In the genomic region with DNA sequence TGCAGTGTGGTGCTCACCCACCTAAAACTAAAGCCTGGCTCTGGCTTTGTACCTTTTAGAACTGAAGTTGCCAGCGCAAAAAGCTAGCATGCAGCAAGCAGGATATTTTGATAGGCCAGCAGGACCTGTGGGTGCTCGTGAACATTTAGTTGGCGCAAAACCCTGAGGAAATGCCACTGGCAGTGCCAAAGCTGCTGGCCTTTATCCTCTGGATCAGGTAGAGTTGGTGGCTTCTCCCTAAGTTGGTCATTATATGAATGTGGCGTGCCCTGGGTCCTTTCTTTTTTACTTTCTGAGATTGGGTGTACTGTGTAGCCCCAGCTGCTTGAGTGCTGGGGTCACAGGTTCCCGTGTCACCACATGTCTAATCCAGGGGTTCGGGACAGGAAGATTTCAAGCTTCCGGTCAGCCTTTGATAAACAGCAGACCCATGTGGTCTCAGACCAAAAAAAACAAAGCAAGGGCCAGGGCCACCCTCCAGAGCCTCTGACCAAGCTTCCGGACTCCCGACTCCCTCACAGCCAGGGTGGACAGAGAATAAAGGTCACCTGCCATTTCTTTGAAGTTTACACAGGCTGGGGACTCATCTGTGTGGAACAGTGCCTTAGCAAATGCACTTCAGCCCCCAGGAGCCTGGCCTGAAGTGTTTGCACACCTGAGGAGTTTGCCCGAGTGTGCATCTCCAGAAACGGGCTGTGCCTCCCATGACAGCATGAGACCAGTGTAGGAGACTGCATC, we compare ENCODE assay signal across 13 mouse cellular contexts. TPM values are rescaled to one million over a fixed set of nuclear protein-coding genes. Genes with fewer than 3 reads are reported as not detected.
DNase-seq lines count a peak whose midpoint lies in the region; ATAC-seq and TF ChIP-seq lines count a peak whose summit lies in the region.
"Had no signal": no experiment of that assay in that cellular context is flagged by ENCODE, and none has a peak within 500 bp of the region (broad histone marks: within the 10 kb centered on the region; RNA-seq: fewer than 3 reads in every experiment).

No protein-coding gene starts in this region.

- H3K36me3 ChIP-seq in heart, embryonic 11.5 days (ENCODE audit: control insufficient read depth, insufficient read depth, low read length), result peaks cover 31% of the 10 kb centered on the region
- peaks cover 44% of the 10 kb centered on the region for H3K36me3 ChIP-seq in lung, embryonic 14.5 days (ENCODE audit: insufficient read depth)
- peaks cover 11% of the 10 kb centered on the region for H3K36me3 ChIP-seq in liver, embryonic 16.5 days (ENCODE audit: control insufficient read depth, insufficient read depth)

- H3K9ac ChIP-seq in heart, embryonic 11.5 days (ENCODE audit: low read depth, low read length), result 0 out of 2 replicates have a peak overlapping the region, but pooled peaks have one; percentile 28
- H3K9ac ChIP-seq in lung, embryonic 14.5 days, result 0 out of 2 replicates have a peak overlapping the region, but pooled peaks have one; percentile 11
- H3K9ac ChIP-seq in liver, embryonic 16.5 days (ENCODE audit: low read depth, low read length), result no peak overlapping the region
- H3K9ac ChIP-seq: midbrain, embryonic 13.5 days had no signal

- no peak overlapping the region for H3K27ac ChIP-seq in heart, embryonic 11.5 days (ENCODE audit: low read depth, low read length)
- H3K27ac ChIP-seq in lung, embryonic 14.5 days (ENCODE audit: low read depth), result no peak overlapping the region
- H3K27ac ChIP-seq in liver, embryonic 16.5 days (ENCODE audit: low read length), result peak overlapping the region; percentile 29; the same call in 1 of the 2 replicates
- no peak overlapping the region for H3K27ac ChIP-seq in cerebellum, adult 2 months (ENCODE audit: insufficient read depth, low read length)
- H3K27ac ChIP-seq: midbrain, embryonic 13.5 days had no signal

- H3K4me3 ChIP-seq in heart, embryonic 11.5 days (ENCODE audit: low read depth, low read length), result no peak overlapping the region
- no peak overlapping the region for H3K4me3 ChIP-seq in lung, embryonic 14.5 days (ENCODE audit: low read depth, low read length)
- no peak overlapping the region for H3K4me3 ChIP-seq in liver, embryonic 16.5 days (ENCODE audit: low read depth, low read length)
- H3K4me3 ChIP-seq in cerebellum, adult 2 months (replicated peaks; ENCODE audit: insufficient read depth, low read depth, low read length), result no peak overlapping the region
- H3K4me3 ChIP-seq: erythroblast, embryonic 14.5 days; midbrain, embryonic 13.5 days had no signal

- TF ChIP-seq POLR2A in cerebellum, adult 2 months (IDR thresholded peaks at IDR 0.05; ENCODE audit: borderline replicate concordance, insufficient read depth, low read length), result no peak

- peaks cover 8% of the 10 kb centered on the region for H3K4me1 ChIP-seq in heart, embryonic 11.5 days (ENCODE audit: control insufficient read depth, insufficient read depth, low read length)
- H3K4me1 ChIP-seq in lung, embryonic 14.5 days (ENCODE audit: insufficient read depth), result 0 out of 2 replicates have a peak, but pooled peaks cover 6% of the 10 kb centered on the region
- H3K4me1 ChIP-seq in liver, embryonic 16.5 days (ENCODE audit: control insufficient read depth, low read depth, low read length), result peaks cover 5% of the 10 kb centered on the region; the same call in 1 of the 2 replicates
- H3K4me1 ChIP-seq in cerebellum, adult 2 months (ENCODE audit: control insufficient read depth, insufficient read depth, low read length), result no peaks in the 10 kb centered on the region

- no peaks in the 10 kb centered on the region for H3K27me3 ChIP-seq in heart, embryonic 11.5 days (ENCODE audit: control insufficient read depth, insufficient read depth, low read length)
- no peaks in the 10 kb centered on the region for H3K27me3 ChIP-seq in lung, embryonic 14.5 days (ENCODE audit: insufficient read depth, low read length)
- no peaks in the 10 kb centered on the region for H3K27me3 ChIP-seq in liver, embryonic 16.5 days (ENCODE audit: control insufficient read depth, insufficient read depth, low read depth, low read length)
- H3K27me3 ChIP-seq in cerebellum, adult 2 months (ENCODE audit: control insufficient read depth, insufficient read depth, low read length), result no peaks in the 10 kb centered on the region
- H3K27me3 ChIP-seq: midbrain, embryonic 13.5 days had no signal

- DNase-seq in heart, postnatal 4 days, result no peak
- peak; percentile 43 for DNase-seq in lung, embryonic 14.5 days
- no peak for DNase-seq in lung, postnatal 14 days
- DNase-seq in cerebellum, adult 2 months, result no peak
- DNase-seq in thymus, postnatal 0 days (ENCODE audit: low spot score), result no peak
- DNase-seq: B cell, adult 2 months; gastrocnemius, postnatal 25 days; heart, postnatal 10 days; right cerebral cortex, postnatal 4 days had no signal

- H3K4me2 ChIP-seq in heart, embryonic 11.5 days, result no peak overlapping the region
- no peak overlapping the region for H3K4me2 ChIP-seq in lung, embryonic 14.5 days
- H3K4me2 ChIP-seq in liver, embryonic 16.5 days (ENCODE audit: low read depth, low read length), result 0 out of 2 replicates have a peak overlapping the region, but pooled peaks have one; percentile 1
- H3K4me2 ChIP-seq: midbrain, embryonic 13.5 days had no signal

- no peaks in the 10 kb centered on the region for H3K9me3 ChIP-seq in heart, embryonic 11.5 days (replicated peaks; ENCODE audit: control insufficient read depth, low read length)
- H3K9me3 ChIP-seq in lung, embryonic 14.5 days (ENCODE audit: low read depth, low read length), result no peaks in the 10 kb centered on the region
- H3K9me3 ChIP-seq in liver, embryonic 16.5 days (replicated peaks; ENCODE audit: control insufficient read depth, low read length), result no peaks in the 10 kb centered on the region
- H3K9me3 ChIP-seq: midbrain, embryonic 13.5 days had no signal

- no peak for TF ChIP-seq CTCF in lung, embryonic 14.5 days (IDR thresholded peaks at IDR 0.05; ENCODE audit: low read depth)
- no peak for TF ChIP-seq CTCF in cerebellum, adult 2 months (IDR thresholded peaks at IDR 0.05; ENCODE audit: borderline replicate concordance, insufficient read depth, low read depth, low read length)

- 60% methylated on average over 11 of the region's 11 CpGs for WGBS in heart, embryonic 11.5 days (ENCODE audit: insufficient replicate concordance)
- WGBS in lung, embryonic 14.5 days, result 39% methylated on average over 11 of the region's 11 CpGs
- 58% methylated on average over 11 of the region's 11 CpGs for WGBS in liver, embryonic 16.5 days (ENCODE audit: insufficient replicate concordance)
- WGBS in cerebellum, adult 2 months, result 80% methylated on average over 11 of the region's 11 CpGs

- ATAC-seq in heart, embryonic 11.5 days (replicated peaks; ENCODE audit: insufficient number of reproducible peaks, low FRiP score, low TSS enrichment), result 0 out of 2 replicates have a peak, but pooled peaks have one; percentile 32
- peak; percentile 49 for ATAC-seq in lung, embryonic 14.5 days (ENCODE audit: insufficient read depth)
- ATAC-seq in liver, embryonic 16.5 days (ENCODE audit: low read depth), result peak; percentile 78
- ATAC-seq: midbrain, embryonic 13.5 days had no signal

RNA-seq across cellular contexts. Expression of a gene that starts 22.1 kb away (rescaled TPM):
- 25.4 and 31.5 TPM in 2 replicates for polyA plus RNA-seq in heart, embryonic 11.5 days (2014; fragmentation: Nextera tagmentation; extraction: Ambion mirVana)
- total RNA-seq in heart, postnatal 4 days (2021), result 10 to 100 TPM; 12.8 to 12.9 TPM
- 30.4 and 32.4 TPM in 2 replicates for polyA plus RNA-seq in lung, embryonic 14.5 days (2014; fragmentation: Nextera tagmentation; extraction: Ambion mirVana)
- polyA plus RNA-seq in liver, embryonic 16.5 days (2015; fragmentation: Nextera tagmentation; extraction: Ambion mirVana), result 9.7 and 10.8 TPM in 2 replicates
- 16.9 and 19.2 TPM in 2 replicates for polyA plus RNA-seq in cerebellum, adult 2 months (2012; rRNA removed)
- polyA plus RNA-seq in thymus, postnatal 0 days (2015; fragmentation: Nextera tagmentation; extraction: Ambion mirVana), result 13.1 and 13.9 TPM in 2 replicates

RNA-seq across cellular contexts. Expression of a gene that starts 22.3 kb away (rescaled TPM):
- 27.9 and 30.4 TPM in 2 replicates for polyA plus RNA-seq in heart, embryonic 11.5 days (2014; fragmentation: Nextera tagmentation; extraction: Ambion mirVana)
- 10 to 100 TPM; 14.8 to 18.2 TPM for total RNA-seq in heart, postnatal 4 days (2021)
- polyA plus RNA-seq in lung, embryonic 14.5 days (2014; fragmentation: Nextera tagmentation; extraction: Ambion mirVana), result 48.4 and 49.2 TPM in 2 replicates
- 26.1 and 27.0 TPM in 2 replicates for polyA plus RNA-seq in liver, embryonic 16.5 days (2015; fragmentation: Nextera tagmentation; extraction: Ambion mirVana)
- 37.1 and 38.8 TPM in 2 replicates for polyA plus RNA-seq in cerebellum, adult 2 months (2012; rRNA removed)
- 23.0 and 23.6 TPM in 2 replicates for polyA plus RNA-seq in thymus, postnatal 0 days (2015; fragmentation: Nextera tagmentation; extraction: Ambion mirVana)

RNA-seq across cellular contexts. Expression of a gene that starts 41.3 kb away (rescaled TPM):
- polyA plus RNA-seq in heart, embryonic 11.5 days (2014; fragmentation: Nextera tagmentation; extraction: Ambion mirVana), result 43.0 and 54.7 TPM in 2 replicates
- 10 to 100 TPM; 74.3 to 76.3 TPM for total RNA-seq in heart, postnatal 4 days (2021)
- polyA plus RNA-seq in lung, embryonic 14.5 days (2014; fragmentation: Nextera tagmentation; extraction: Ambion mirVana), result 56.3 and 59.3 TPM in 2 replicates
- 16.9 and 21.2 TPM in 2 replicates for polyA plus RNA-seq in liver, embryonic 16.5 days (2015; fragmentation: Nextera tagmentation; extraction: Ambion mirVana)
- polyA plus RNA-seq in cerebellum, adult 2 months (2012; rRNA removed), result 62.9 and 63.9 TPM in 2 replicates
- polyA plus RNA-seq in thymus, postnatal 0 days (2015; fragmentation: Nextera tagmentation; extraction: Ambion mirVana), result 29.4 and 29.7 TPM in 2 replicates

RNA-seq across cellular contexts. Expression of a gene that starts 41.4 kb away (rescaled TPM):
- polyA plus RNA-seq in heart, embryonic 11.5 days (2014; fragmentation: Nextera tagmentation; extraction: Ambion mirVana), result 84.8 and 112 TPM in 2 replicates
- total RNA-seq in heart, postnatal 4 days (2021), result 10 to 100 TPM; 76.1 to 80.1 TPM
- 140 and 144 TPM in 2 replicates for polyA plus RNA-seq in lung, embryonic 14.5 days (2014; fragmentation: Nextera tagmentation; extraction: Ambion mirVana)
- 21.9 and 22.8 TPM in 2 replicates for polyA plus RNA-seq in liver, embryonic 16.5 days (2015; fragmentation: Nextera tagmentation; extraction: Ambion mirVana)
- polyA plus RNA-seq in cerebellum, adult 2 months (2012; rRNA removed), result 42.5 and 44.3 TPM in 2 replicates
- polyA plus RNA-seq in thymus, postnatal 0 days (2015; fragmentation: Nextera tagmentation; extraction: Ambion mirVana), result 65.6 and 65.8 TPM in 2 replicates
